Mouse (Mus musculus) E14TG2a.4 (cell line): Measurements from ENCODE around the gene Ano1.

Source experiments
- CTCF ChIP-seq: conservative IDR thresholded peaks from 2 replicates; pipeline ENCODE4 v1.5.1; 2014; ENCODE audit warnings: low read length
- NANOG ChIP-seq: IDR thresholded peaks from 2 replicates; pipeline ENCODE4 v1.6.1; 2014; ENCODE audit warnings: borderline replicate concordance, low read length, mixed read lengths
- POU5F1 ChIP-seq: IDR thresholded peaks from 2 replicates; pipeline ENCODE4 v1.6.1; 2014; ENCODE audit warnings: low read length, borderline replicate concordance

DNA sequence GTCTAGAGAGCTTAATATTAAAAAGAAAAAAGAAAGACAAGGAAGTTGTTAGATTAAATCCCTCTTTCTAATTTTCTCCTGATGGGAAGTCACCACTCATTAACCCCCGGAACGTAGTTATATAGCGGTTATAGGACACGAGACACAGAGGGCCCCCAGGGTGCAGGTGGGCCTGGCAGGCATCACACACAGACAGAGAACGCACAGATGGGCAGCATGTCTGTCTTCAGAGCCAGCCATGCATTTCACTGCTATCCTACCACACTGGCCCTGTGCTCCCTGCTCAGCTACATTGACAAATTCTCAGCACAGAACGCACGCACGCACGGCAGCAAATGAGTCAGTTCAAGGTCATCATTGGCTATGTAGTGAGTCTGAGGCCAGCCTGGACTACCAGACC is 8.5 kb upstream of the Ano1 start:
- TF ChIP-seq CTCF (no peak), POU5F1 (no peak), NANOG (no peak)
